Comparison of ENCODE assay signal across 10 mouse cellular contexts in genomic region chr14:18398953-18399352, GRCm38 (mm10).
"Had no signal": no experiment of that assay in that cellular context is flagged by ENCODE, and none has a peak within 500 bp of the region (broad histone marks: within the 10 kb centered on the region; RNA-seq: fewer than 3 reads in every experiment).

No protein-coding gene starts in this region.

- ATAC-seq: midbrain, embryonic 16.5 days had no signal

- H3K27me3 ChIP-seq: limb, embryonic 13.5 days; liver, embryonic 13.5 days; midbrain, embryonic 12.5 days had no signal

- H3K9ac ChIP-seq: limb, embryonic 13.5 days; liver, embryonic 13.5 days; midbrain, embryonic 12.5 days had no signal

- H3K4me1 ChIP-seq: liver, embryonic 13.5 days; midbrain, embryonic 12.5 days had no signal

- H3K27ac ChIP-seq: limb, embryonic 13.5 days; liver, embryonic 13.5 days; midbrain, embryonic 12.5 days; stomach, postnatal 0 days had no signal

- DNase-seq: kidney, postnatal 14 days; left cerebral cortex, postnatal 4 days; liver, embryonic 13.5 days; lung, adult 18-20 months; right cerebral cortex, adult 18-20 months; thymus, postnatal 4 days had no signal

- H3K36me3 ChIP-seq: limb, embryonic 13.5 days; liver, embryonic 13.5 days; midbrain, embryonic 12.5 days had no signal

- H3K9me3 ChIP-seq: limb, embryonic 13.5 days; liver, embryonic 13.5 days; midbrain, embryonic 12.5 days had no signal

- H3K4me3 ChIP-seq: limb, embryonic 13.5 days; liver, embryonic 13.5 days; midbrain, embryonic 12.5 days had no signal

- H3K4me2 ChIP-seq: limb, embryonic 13.5 days; liver, embryonic 13.5 days; midbrain, embryonic 12.5 days had no signal
